In the genomic region with DNA sequence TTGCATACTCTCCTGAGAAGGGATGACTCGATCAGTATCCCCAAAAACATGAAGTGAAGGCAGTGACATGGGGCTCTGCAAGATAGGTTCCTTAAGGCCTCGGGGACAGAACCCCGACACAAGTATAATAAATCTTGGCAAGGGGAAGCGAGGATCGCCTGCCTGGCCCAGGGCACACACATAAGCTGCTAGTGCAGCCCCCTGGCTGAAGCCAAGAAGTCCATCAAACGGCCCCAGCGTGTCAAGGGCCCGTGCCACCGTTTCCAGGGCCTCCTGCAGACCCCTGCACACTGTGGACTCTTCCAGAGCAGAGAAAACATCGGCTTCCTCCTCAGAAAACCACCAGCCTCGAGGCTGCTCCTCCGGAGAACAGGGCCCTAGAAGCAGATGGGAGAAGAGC, we compare ENCODE assay signal across 8 mouse cellular contexts. TPM values are rescaled to one million over a fixed set of nuclear protein-coding genes. Genes with fewer than 3 reads are reported as not detected.
DNase-seq lines count a peak whose midpoint lies in the region; ATAC-seq and TF ChIP-seq lines count a peak whose summit lies in the region.

No protein-coding gene starts in this region.

- peaks cover 19% of the 10 kb centered on the region for H3K79me2 ChIP-seq in C2C12 (ENCODE audit: control insufficient read depth, insufficient read depth)

- ATAC-seq in erythroblast, adult 5-6 weeks (replicated peaks; ENCODE audit: low FRiP score, poor library complexity, severe bottlenecking), result no peak
- ATAC-seq in forebrain, embryonic 14.5 days, result no peak
- ATAC-seq in liver, embryonic 13.5 days (ENCODE audit: low read depth), result no peak

- peak overlapping the region; percentile 88 for H3ac ChIP-seq in C2C12 (ENCODE audit: control insufficient read depth, insufficient read length, low read depth)

- peak overlapping the region; percentile 81 for H3K9ac ChIP-seq in forebrain, embryonic 14.5 days (ENCODE audit: low read length)
- H3K9ac ChIP-seq in liver, embryonic 13.5 days, result peak overlapping the region; percentile 86

- H3K27me3 ChIP-seq in erythroblast, embryonic 14.5 days (ENCODE audit: control insufficient read depth), result peaks cover 30% of the 10 kb centered on the region
- H3K27me3 ChIP-seq in C2C12 (ENCODE audit: control insufficient read depth, insufficient read depth, insufficient read length), result no peaks in the 10 kb centered on the region
- H3K27me3 ChIP-seq in forebrain, embryonic 14.5 days (replicated peaks; ENCODE audit: control insufficient read depth, insufficient read depth, low read length), result peaks cover 4% of the 10 kb centered on the region
- peaks cover 29% of the 10 kb centered on the region for H3K27me3 ChIP-seq in liver, embryonic 13.5 days

- H3K9me3 ChIP-seq in erythroblast, embryonic 14.5 days (ENCODE audit: control insufficient read depth, low read length), result peaks cover 8% of the 10 kb centered on the region
- H3K9me3 ChIP-seq in forebrain, embryonic 14.5 days (replicated peaks; ENCODE audit: control insufficient read depth, low read length), result no peaks in the 10 kb centered on the region
- no peaks in the 10 kb centered on the region for H3K9me3 ChIP-seq in liver, embryonic 13.5 days (replicated peaks)

- no peak for TF ChIP-seq CTCF in C2C12 (IDR thresholded peaks at IDR 0.05; ENCODE audit: control insufficient read depth, insufficient read depth, insufficient read length)

- 0 out of 2 replicates have a peak overlapping the region, but pooled peaks have one; percentile 83 for H3K27ac ChIP-seq in forebrain, embryonic 14.5 days (ENCODE audit: low read depth, low read length)
- peak overlapping the region; percentile 73 for H3K27ac ChIP-seq in liver, embryonic 13.5 days

- peak overlapping the region; percentile 74 for H3K4me2 ChIP-seq in forebrain, embryonic 14.5 days (ENCODE audit: low read length)
- H3K4me2 ChIP-seq in liver, embryonic 13.5 days, result peak overlapping the region; percentile 83

- intact Hi-C loops in left cerebral cortex, postnatal 4 days (cut with DNase I), result loop anchor here (5.0 kb wide), 1 partner anchor 214 kb away; no protein-coding TSS in a partner anchor

- H3K4me1 ChIP-seq in erythroblast, embryonic 14.5 days (ENCODE audit: control insufficient read depth), result peaks cover 27% of the 10 kb centered on the region
- H3K4me1 ChIP-seq in forebrain, embryonic 14.5 days (ENCODE audit: control insufficient read depth, insufficient read depth, low read length), result peaks cover 11% of the 10 kb centered on the region
- H3K4me1 ChIP-seq in liver, embryonic 13.5 days (replicated peaks), result peaks cover 35% of the 10 kb centered on the region

- H3K36me3 ChIP-seq in erythroblast, embryonic 14.5 days (ENCODE audit: control insufficient read depth), result peaks cover 43% of the 10 kb centered on the region
- peaks cover 46% of the 10 kb centered on the region for H3K36me3 ChIP-seq in C2C12 (ENCODE audit: control insufficient read depth, insufficient read depth)
- peaks cover 20% of the 10 kb centered on the region for H3K36me3 ChIP-seq in forebrain, embryonic 14.5 days (ENCODE audit: control insufficient read depth, insufficient read depth, low read length)
- peaks cover 45% of the 10 kb centered on the region for H3K36me3 ChIP-seq in liver, embryonic 13.5 days

- no peak for DNase-seq in forebrain, embryonic 14.5 days (ENCODE audit: low spot score)
- DNase-seq in liver, embryonic 13.5 days, result no peak
- no peak for DNase-seq in natural killer cell, adult 2 months (ENCODE audit: low spot score in 2 of 2)
- DNase-seq in frontal cortex, postnatal 10 days (ENCODE audit: low spot score in 2 of 2), result no peak
- no peak for DNase-seq in left cerebral cortex, postnatal 4 days

- H3K4me3 ChIP-seq in erythroblast, embryonic 14.5 days (replicated peaks), result peak overlapping the region; percentile 77
- peak overlapping the region; percentile 94 for H3K4me3 ChIP-seq in C2C12 (ENCODE audit: insufficient read depth, poor library complexity, severe bottlenecking)
- peak overlapping the region; percentile 61 for H3K4me3 ChIP-seq in forebrain, embryonic 14.5 days (ENCODE audit: low read depth, low read length)
- H3K4me3 ChIP-seq in liver, embryonic 13.5 days (replicated peaks), result peak overlapping the region; percentile 83

- peaks cover 9% of the 10 kb centered on the region for H3K79me3 ChIP-seq in C2C12 (ENCODE audit: low read depth)

- 58% methylated on average over 12 of the region's 12 CpGs for WGBS in forebrain, embryonic 14.5 days
- 44% methylated on average over 12 of the region's 12 CpGs for WGBS in liver, embryonic 13.5 days (ENCODE audit: insufficient replicate concordance)

TF ChIP-seq in C2C12, 6 proteins besides CTCF, POLR2A, EP300 and RAD21:
- TF ChIP-seq MYOD1 (IDR thresholded peaks at IDR 0.05; ENCODE audit: control insufficient read depth, insufficient read length, low read depth) (no peak), FOSL1 (IDR thresholded peaks at IDR 0.05; ENCODE audit: insufficient read depth, low read length, poor library complexity, severe bottlenecking) (no peak), MAX (IDR thresholded peaks at IDR 0.05) (no peak), MYOG (IDR thresholded peaks at IDR 0.05; ENCODE audit: control insufficient read depth, extremely low read depth, insufficient read length) (no peak), CEBPB (IDR thresholded peaks at IDR 0.05; ENCODE audit: low read depth) (no peak), USF1 (IDR thresholded peaks at IDR 0.05; ENCODE audit: low read depth) (no peak)

RNA-seq across cellular contexts. Expression of gene Ovca2, which starts 0.6 kb away (rescaled TPM):
- 0.13 and 0.47 TPM in 2 replicates for polyA plus RNA-seq in erythroblast, embryonic 14.5 days (2012)
- 1.9 and 6.7 TPM in 2 replicates for total RNA-seq in erythroblast, adult 5-6 weeks (2015; ENCODE audit: low replicate concordance)
- total RNA-seq in erythroblast, adult 5-6 weeks (2017; ENCODE audit: low replicate concordance), result 4.6 and 5.7 TPM in 2 replicates
- 19.3 TPM for polyA plus RNA-seq in C2C12 (2012; fragmentation: generic; extraction: Trizol)
- 24.3 and 24.6 TPM in 2 replicates for polyA plus RNA-seq in forebrain, embryonic 14.5 days (2014; fragmentation: Nextera tagmentation; extraction: Ambion mirVana)
- 13.3 and 13.4 TPM in 2 replicates for polyA plus RNA-seq in liver, embryonic 13.5 days (2015; fragmentation: Nextera tagmentation; extraction: Ambion mirVana)
- 10 to 100 TPM in 1 of 2 experiments, 1 to 10 TPM in 1; 9.2 to 11.2 TPM for total RNA-seq in left cerebral cortex, postnatal 4 days (2021)

RNA-seq across cellular contexts. Expression of gene Hic1, which starts 8.7 kb away (rescaled TPM):
- 0.02 and 0.06 TPM in 2 replicates for polyA plus RNA-seq in erythroblast, embryonic 14.5 days (2012)
- not detected in 2 replicates for total RNA-seq in erythroblast, adult 5-6 weeks (2015; ENCODE audit: low replicate concordance)
- not detected in 2 replicates for total RNA-seq in erythroblast, adult 5-6 weeks (2017; ENCODE audit: low replicate concordance)
- 0.02 TPM for polyA plus RNA-seq in C2C12 (2012; fragmentation: generic; extraction: Trizol)
- 1.3 and 2.0 TPM in 2 replicates for polyA plus RNA-seq in forebrain, embryonic 14.5 days (2014; fragmentation: Nextera tagmentation; extraction: Ambion mirVana)
- polyA plus RNA-seq in liver, embryonic 13.5 days (2015; fragmentation: Nextera tagmentation; extraction: Ambion mirVana), result 1.2 and 1.5 TPM in 2 replicates
- total RNA-seq in left cerebral cortex, postnatal 4 days (2021), result 1 to 10 TPM; 5.2 to 5.6 TPM

RNA-seq across cellular contexts. Expression of gene Dph1, which starts 13.0 kb away (rescaled TPM):
- 1.1 and 1.4 TPM in 2 replicates for polyA plus RNA-seq in erythroblast, embryonic 14.5 days (2012)
- 0.58 and 4.2 TPM in 2 replicates for total RNA-seq in erythroblast, adult 5-6 weeks (2015; ENCODE audit: low replicate concordance)
- total RNA-seq in erythroblast, adult 5-6 weeks (2017; ENCODE audit: low replicate concordance), result 3.6 and 4.5 TPM in 2 replicates
- 19.6 TPM for polyA plus RNA-seq in C2C12 (2012; fragmentation: generic; extraction: Trizol)
- polyA plus RNA-seq in forebrain, embryonic 14.5 days (2014; fragmentation: Nextera tagmentation; extraction: Ambion mirVana), result 15.9 and 17.6 TPM in 2 replicates
- polyA plus RNA-seq in liver, embryonic 13.5 days (2015; fragmentation: Nextera tagmentation; extraction: Ambion mirVana), result 13.8 and 15.8 TPM in 2 replicates
- total RNA-seq in left cerebral cortex, postnatal 4 days (2021), result 10 to 100 TPM; 15.2 to 15.3 TPM

RNA-seq across cellular contexts. Expression of gene Rtn4rl1, which starts 15.6 kb away (rescaled TPM):
- polyA plus RNA-seq in erythroblast, embryonic 14.5 days (2012), result 0.01 TPM in 1 of 2 replicates, not detected in the other
- total RNA-seq in erythroblast, adult 5-6 weeks (2015; ENCODE audit: low replicate concordance), result not detected in 2 replicates
- total RNA-seq in erythroblast, adult 5-6 weeks (2017; ENCODE audit: low replicate concordance), result not detected in 2 replicates
- polyA plus RNA-seq in C2C12 (2012; fragmentation: generic; extraction: Trizol), result 0.40 TPM
- 5.0 and 7.4 TPM in 2 replicates for polyA plus RNA-seq in forebrain, embryonic 14.5 days (2014; fragmentation: Nextera tagmentation; extraction: Ambion mirVana)
- polyA plus RNA-seq in liver, embryonic 13.5 days (2015; fragmentation: Nextera tagmentation; extraction: Ambion mirVana), result 0.78 and 0.97 TPM in 2 replicates
- total RNA-seq in left cerebral cortex, postnatal 4 days (2021), result 10 to 100 TPM; 31.6 to 35.4 TPM
